Mouse (Mus musculus) stomach, postnatal 0 days (tissue): ENCODE data around the gene Tex9. TPM values are rescaled to one million over a fixed set of nuclear protein-coding genes. Genes with fewer than 3 reads are reported as not detected.

Experiments used
- ATAC-seq: fragments of 200-750 bp; cut with Nextera tagmentation; 2 replicates; pipeline ENCODE4 v1.8.0; 2017; ENCODE audit not compliant: low FRiP score, low TSS enrichment
- DNase-seq: peaks from one replicate; pipeline ENCODE4 v3.0.0-alpha.2; 2016; ENCODE audit warnings: low spot score
- H3K27ac ChIP-seq: fragments of 300-500 bp; sonication (generic); replicated peaks from 2 replicates; pipeline ENCODE4 v1.5.1; 2014; ENCODE audit warnings: mild to moderate bottlenecking, control low read depth
- H3K27me3 ChIP-seq: fragments of 300-500 bp; sonication (generic); 2 replicates; pipeline ENCODE4 v1.6.1; 2014; ENCODE audit warnings: low read length; ENCODE audit not compliant: control insufficient read depth, insufficient read depth
- H3K36me3 ChIP-seq: fragments of 300-500 bp; sonication (generic); 2 replicates; pipeline ENCODE4 v1.6.1; 2014; ENCODE audit warnings: low read length, mixed read lengths; ENCODE audit not compliant: control insufficient read depth, insufficient read depth
- H3K4me1 ChIP-seq: fragments of 300-500 bp; sonication (generic); replicated peaks from 2 replicates; pipeline ENCODE4 v1.6.1; 2014; ENCODE audit warnings: antibody characterized with exemption; ENCODE audit not compliant: control insufficient read depth, insufficient read depth
- H3K4me2 ChIP-seq: fragments of 300-500 bp; sonication (generic); replicated peaks from 2 replicates; pipeline ENCODE4 v1.6.1; 2014; ENCODE audit warnings: low read depth, mild to moderate bottlenecking, control low read depth, moderate library complexity
- H3K4me3 ChIP-seq: fragments of 300-500 bp; sonication (generic); 2 replicates; pipeline ENCODE4 v1.5.1; 2014; ENCODE audit warnings: low read depth, low read length, control low read depth
- H3K9ac ChIP-seq: fragments of 300-500 bp; sonication (generic); 2 replicates; pipeline ENCODE4 v1.6.1; 2014; ENCODE audit warnings: mild to moderate bottlenecking, low read length, control low read depth, mixed read lengths
- H3K9me3 ChIP-seq: fragments of 300-500 bp; sonication (generic); 2 replicates; pipeline ENCODE4 v1.6.1; 2016; ENCODE audit warnings: low read length; ENCODE audit not compliant: control insufficient read depth
- CTCF ChIP-seq: IDR thresholded peaks from 2 replicates; pipeline ENCODE4 v1.5.1; 2016; ENCODE audit warnings: antibody characterized with exemption, low read depth, mild to moderate bottlenecking, moderate library complexity
- EP300 ChIP-seq: optimal IDR thresholded peaks from 2 replicates; pipeline ENCODE3; 2016; ENCODE audit warnings: antibody characterized with exemption
- WGBS: fragments of 180-500 bp; shearing (Covaris S2); extraction: QIAGEN DNeasy Blood & Tissue Kit; methylation state at CpG from one replicate; pipeline ENCODE4 v1.1.7; 2014; 5-methylcytosine and 5-hydroxymethylcytosine counted together
- polyA plus RNA-seq: library from polyadenylated mRNA; unstranded; fragments of >200 nt; fragmentation: Nextera tagmentation; extraction: Ambion mirVana; gene quantifications from 2 replicates; pipeline ENCODE4 v1.2.1, GENCODE M21; 2015

The Tex9 gene
- polyA plus RNA-seq, 1 experiment from 2014 or later, result 10.8 TPM

GRCm38 (mm10) chr9:72475511-72475910 is 16.5 kb downstream of the Tex9 start:
- ATAC-seq (no peak), DNase-seq (no peak)
- H3K4me2 ChIP-seq, result no peak overlapping the region
- no peaks in the 10 kb centered on the region for H3K4me1 ChIP-seq
- H3K9ac ChIP-seq, result no peak overlapping the region
- H3K4me3 ChIP-seq, result no peak overlapping the region
- H3K27me3 ChIP-seq, result no peaks in the 10 kb centered on the region
- H3K27ac ChIP-seq, result no peak overlapping the region
- WGBS, result 88% methylated on average over 9 of the region's 9 CpGs
- no peaks in the 10 kb centered on the region for H3K9me3 ChIP-seq
- TF ChIP-seq CTCF (no peak), EP300 (no peak)
- 0 out of 2 replicates have a peak, but pooled peaks cover 3% of the 10 kb centered on the region for H3K36me3 ChIP-seq

- no peak overlapping the region for H3K4me3 ChIP-seq
- no peak for ATAC-seq
- H3K36me3 ChIP-seq, result no peaks in the 10 kb centered on the region
- no peak overlapping the region for H3K27ac ChIP-seq
- H3K4me1 ChIP-seq, result no peaks in the 10 kb centered on the region
- H3K4me2 ChIP-seq, result no peak overlapping the region
- WGBS, result 100% methylated on average over 1 of the region's 1 CpGs
- no peak for DNase-seq
- H3K9ac ChIP-seq, result no peak overlapping the region
- no peak for TF ChIP-seq EP300
- no peak for TF ChIP-seq CTCF
- no peaks in the 10 kb centered on the region for H3K27me3 ChIP-seq
- H3K9me3 ChIP-seq, result no peaks in the 10 kb centered on the region
These were observed 22.2 kb downstream of the Tex9 start for GRCm38 (mm10) chr9:72469851-72470250.

GRCm38 (mm10) chr9:72468616-72469015 is 23.4 kb downstream of the Tex9 start:
- H3K9me3 ChIP-seq, result no peaks in the 10 kb centered on the region
- no peak overlapping the region for H3K4me3 ChIP-seq
- no peak for ATAC-seq
- H3K27me3 ChIP-seq, result no peaks in the 10 kb centered on the region
- no peaks in the 10 kb centered on the region for H3K36me3 ChIP-seq
- no peak for DNase-seq
- H3K4me1 ChIP-seq, result no peaks in the 10 kb centered on the region
- TF ChIP-seq EP300 (no peak), CTCF (no peak)
- H3K27ac ChIP-seq, result no peak overlapping the region
- no peak overlapping the region for H3K4me2 ChIP-seq
- no peak overlapping the region for H3K9ac ChIP-seq
- 90% methylated on average over 10 of the region's 10 CpGs for WGBS

- no peak overlapping the region for H3K27ac ChIP-seq
- DNase-seq (no peak), ATAC-seq (no peak)
- no peaks in the 10 kb centered on the region for H3K36me3 ChIP-seq
- no peak overlapping the region for H3K4me3 ChIP-seq
- no peak overlapping the region for H3K4me2 ChIP-seq
- WGBS, result 60% methylated on average over 11 of the region's 11 CpGs
- no peaks in the 10 kb centered on the region for H3K27me3 ChIP-seq
- no peak overlapping the region for H3K9ac ChIP-seq
- H3K4me1 ChIP-seq, result no peaks in the 10 kb centered on the region
- TF ChIP-seq CTCF (peak; percentile 75), EP300 (no peak)
- H3K9me3 ChIP-seq, result no peaks in the 10 kb centered on the region
These were observed 24.2 kb downstream of the Tex9 start for GRCm38 (mm10) chr9:72467551-72468407.

- Histone ChIP-seq H3K27ac (no peak overlapping the region), H3K4me2 (no peak overlapping the region), H3K4me3 (no peak overlapping the region), H3K9ac (no peak overlapping the region), H3K9me3 (no peaks in the 10 kb centered on the region), H3K36me3 (no peaks in the 10 kb centered on the region), H3K4me1 (no peaks in the 10 kb centered on the region), H3K27me3 (no peaks in the 10 kb centered on the region)
- ATAC-seq (no peak), DNase-seq (no peak)
- TF ChIP-seq EP300, result no peak
- TF ChIP-seq CTCF, result no peak
- WGBS, result 76% methylated on average over 4 of the region's 4 CpGs
These were observed 26.2 kb downstream of the Tex9 start for GRCm38 (mm10) chr9:72465754-72466181.

GRCm38 (mm10) chr9:72464806-72465205 is 27.2 kb downstream of the Tex9 start:
- Histone ChIP-seq H3K27me3 (no peaks in the 10 kb centered on the region), H3K27ac (no peak overlapping the region), H3K36me3 (no peaks in the 10 kb centered on the region), H3K4me1 (no peaks in the 10 kb centered on the region), H3K9me3 (no peaks in the 10 kb centered on the region), H3K4me3 (no peak overlapping the region), H3K4me2 (no peak overlapping the region), H3K9ac (no peak overlapping the region)
- WGBS, result 100% methylated on average over 1 of the region's 1 CpGs
- TF ChIP-seq CTCF (no peak), EP300 (no peak)
- DNase-seq (no peak), ATAC-seq (no peak)
